Mouse (Mus musculus) frontal cortex, postnatal 36 days (tissue): ENCODE results near the gene Dnajc21.
A peak's percentile ranks its signal among the peaks of the same experiment; 100 is the strongest.

Source experiments
- DNase-seq, 2 experiments: peaks; one replicate each; pipeline ENCODE4 v3.0.0; 2022; ENCODE audit warnings: low spot score in 2 of 2

The Dnajc21 gene

DNA sequence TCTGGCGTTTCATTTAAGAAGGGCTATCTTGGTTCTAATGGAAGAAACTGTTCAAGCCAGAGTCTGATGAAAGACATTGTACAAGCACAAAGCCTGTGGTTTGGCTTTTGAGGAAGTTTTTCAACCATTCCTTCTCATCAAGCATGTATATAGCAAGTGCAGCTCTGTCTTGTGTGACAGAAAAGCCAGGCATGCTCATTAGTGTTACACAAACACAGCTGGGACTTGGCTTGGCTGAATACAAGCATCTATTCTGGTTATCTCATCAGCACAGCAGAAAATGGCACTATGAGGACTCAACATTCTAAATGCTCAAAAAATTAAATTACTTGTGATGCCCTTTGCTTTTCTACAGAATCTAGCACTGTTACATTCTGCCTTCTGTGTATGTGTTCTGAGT lies 33.4 kb downstream of the Dnajc21 start:
- no peak for DNase-seq

- DNase-seq: no peak
These were observed 43.6 kb downstream of the Dnajc21 start for GRCm38 (mm10) chr15:10426545-10427266.

DNA sequence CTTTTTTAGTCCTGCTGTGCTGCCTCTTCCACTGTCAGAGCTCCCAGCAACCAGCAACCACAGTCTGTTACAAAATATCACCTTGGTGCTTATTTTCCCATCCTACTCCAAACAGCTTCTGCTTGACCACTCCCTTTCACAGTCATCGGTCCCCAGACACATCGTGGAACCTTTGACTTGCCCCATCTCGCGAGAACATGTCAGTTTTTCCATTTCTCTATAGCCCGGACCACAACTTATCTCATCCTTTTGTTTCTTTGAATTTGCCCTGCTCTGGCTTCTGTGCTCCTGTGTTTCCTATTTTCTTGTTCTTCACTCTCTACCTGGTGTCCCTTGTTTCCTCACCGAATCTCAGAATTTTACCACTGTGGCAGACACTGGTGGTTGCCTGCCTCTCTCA lies 44.2 kb downstream of the Dnajc21 start:
- no peak for DNase-seq

GRCm38 (mm10) chr15:10421785-10422144 lies 48.6 kb downstream of the Dnajc21 start:
- no peak for DNase-seq

- no peak for DNase-seq
These were observed 49.1 kb downstream of the Dnajc21 start for GRCm38 (mm10) chr15:10421138-10421784.

DNA sequence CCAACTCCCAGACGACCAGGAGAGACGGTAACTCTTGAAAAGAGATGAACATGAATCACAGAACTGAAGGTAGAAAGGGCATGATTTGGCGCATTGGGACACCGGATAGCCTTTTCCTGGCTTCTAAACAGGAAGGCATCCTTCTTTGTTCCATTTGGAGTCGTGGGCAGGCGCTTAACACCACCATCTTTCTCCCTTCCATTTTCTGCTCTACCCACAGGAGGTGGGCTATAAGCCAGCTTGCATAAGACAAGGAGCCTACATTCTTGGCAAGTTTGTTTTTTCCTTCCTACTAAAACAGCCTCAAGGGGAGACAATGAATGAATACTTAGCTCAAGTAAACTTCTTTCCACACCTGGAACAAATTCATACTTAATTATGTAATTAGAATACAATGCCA lies 56.7 kb downstream of the Dnajc21 start:
- peak; percentile 29 to 39 for DNase-seq

- peak; percentile 14 to 57 for DNase-seq
These were observed 59.4 kb downstream of the Dnajc21 start for GRCm38 (mm10) chr15:10410881-10411280.

DNA sequence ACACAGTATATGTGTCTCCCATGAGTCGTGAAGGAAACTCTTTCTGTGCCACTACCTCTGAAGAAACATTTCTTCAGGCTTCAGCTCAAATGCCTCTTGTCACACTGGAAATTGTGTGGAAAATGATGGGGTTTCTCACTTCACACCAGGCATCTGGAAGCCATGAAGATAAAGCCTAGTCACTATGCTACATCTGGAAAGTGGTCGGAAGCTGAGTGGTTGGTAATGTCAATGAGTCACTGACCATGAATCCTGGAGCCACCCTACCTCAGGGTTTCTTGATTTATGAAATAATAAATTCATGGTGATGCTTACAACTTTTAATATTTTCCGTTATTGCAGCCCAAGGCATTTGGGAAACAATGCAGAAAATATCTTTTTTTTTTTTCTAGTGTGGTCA lies 60.5 kb downstream of the Dnajc21 start:
- DNase-seq: no peak

DNA sequence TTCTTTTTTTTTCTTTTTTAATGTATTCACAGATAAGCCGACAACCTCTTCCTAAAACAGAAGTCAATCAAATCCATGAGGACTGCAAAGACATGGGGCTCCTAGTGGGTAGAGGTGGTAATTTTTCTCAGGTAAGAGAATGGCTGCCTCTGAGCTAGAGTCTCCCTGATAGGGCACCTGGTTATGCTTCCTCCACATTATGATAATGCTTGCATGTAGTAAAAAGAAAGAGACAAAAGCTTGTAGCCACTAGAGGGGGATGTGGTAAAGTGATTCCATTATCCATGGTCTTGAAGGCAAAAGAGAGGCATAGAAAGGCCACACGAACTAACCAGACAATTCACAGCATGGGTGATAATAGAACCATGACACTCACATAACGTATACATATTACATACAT lies 69.9 kb downstream of the Dnajc21 start:
- peak in 1 of 2 experiments; percentile 43 for DNase-seq

GRCm38 (mm10) chr15:10399795-10400194 lies 70.5 kb downstream of the Dnajc21 start:
- no peak for DNase-seq
